Mouse (Mus musculus) granulocyte monocyte progenitor cell, adult 5-6 weeks (primary cell): ENCODE measurements around the gene Hivep3. TPM values are rescaled to one million over a fixed set of nuclear protein-coding genes. Genes with fewer than 3 reads are reported as not detected.

Experiments used
- ATAC-seq: replicated peaks from 2 replicates; pipeline ENCODE4 v1.8.0; 2016; ENCODE audit warnings: mild to moderate bottlenecking, moderate TSS enrichment, inconsistent platforms; ENCODE audit not compliant: poor library complexity, severe bottlenecking
- total RNA-seq, 2 experiments: library from RNA; stranded (forward) in 1 of 2; stranded (reverse) in 1 of 2; fragments of 200-712, 200-1000 nt in 1 of 2; fragments of >200 nt in 1 of 2; fragmentation: Nextera tagmentation in 1 of 2; gene quantifications; 2 replicates each; pipeline ENCODE4 v1.2.3; 2014 to 2017

Hivep3 gene
- total RNA-seq, 2 experiments from 2014 or later, result 4.4 to 11.9 TPM

DNA sequence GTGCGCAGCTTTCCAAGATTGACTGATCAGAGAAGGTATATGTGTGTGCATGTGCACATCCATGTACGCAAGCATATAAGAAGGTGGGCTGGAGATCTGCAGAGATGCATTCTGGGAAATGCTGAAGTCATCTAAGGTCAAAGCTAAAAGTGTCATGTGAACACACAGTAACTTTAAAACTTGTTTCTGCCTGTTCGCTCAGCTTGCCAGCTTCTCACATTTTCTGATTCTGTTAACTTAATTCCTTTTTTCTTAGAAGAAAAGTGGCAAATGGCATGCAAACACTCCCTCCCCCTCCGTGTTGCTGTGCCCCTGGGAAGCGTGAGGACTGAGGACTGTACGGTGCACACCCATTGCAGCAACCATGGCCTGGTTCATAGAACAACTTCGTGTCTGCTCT, 308.9 kb downstream of the Hivep3 start:
- no peak for ATAC-seq

- ATAC-seq, result no peak
These were observed 311.0 kb downstream of the Hivep3 start for GRCm38 (mm10) chr4:120044612-120045011.

DNA sequence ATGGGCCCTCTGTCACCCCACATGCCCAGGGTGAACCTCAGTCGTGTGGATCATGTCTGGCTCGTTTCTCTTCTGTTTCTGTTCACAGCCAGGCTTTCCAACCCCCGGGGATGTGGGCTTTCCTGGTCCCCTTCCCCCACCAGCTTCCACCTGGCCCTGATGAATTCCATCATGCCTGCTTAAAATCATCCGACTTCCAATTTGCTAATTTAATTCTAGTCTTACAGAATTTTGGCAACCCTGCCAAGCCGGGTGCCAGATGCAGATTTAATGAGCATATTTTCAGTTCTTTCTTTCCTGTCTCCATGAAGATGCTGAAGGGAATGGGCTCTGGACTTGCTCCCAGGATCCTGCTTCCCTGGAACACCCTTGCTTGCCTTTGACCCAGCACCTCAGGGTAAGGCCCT, 311.6 kb downstream of the Hivep3 start:
- no peak for ATAC-seq

- ATAC-seq, result no peak
These were observed 312.3 kb downstream of the Hivep3 start for GRCm38 (mm10) chr4:120045871-120046270.

- no peak for ATAC-seq
These were observed 313.5 kb downstream of the Hivep3 start for GRCm38 (mm10) chr4:120047060-120047459.

DNA sequence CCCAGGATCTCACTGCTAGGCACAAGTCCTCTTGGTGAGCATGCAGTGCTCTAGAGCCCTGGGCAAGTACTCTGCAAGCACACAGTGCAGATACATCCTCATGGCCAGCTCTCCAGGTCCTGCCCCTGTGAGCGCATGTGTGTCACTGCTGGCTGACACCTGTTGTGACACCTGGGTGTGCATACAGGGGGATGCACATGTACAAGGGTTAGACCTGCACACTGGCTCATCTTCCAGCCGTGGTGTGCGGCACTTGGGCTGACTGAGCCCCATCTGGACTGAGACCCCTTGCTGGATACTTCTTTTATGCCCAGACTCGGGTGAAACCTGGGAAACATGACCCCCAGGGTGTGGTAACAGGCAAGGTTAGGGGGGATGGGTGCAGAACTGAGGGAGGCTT, 314.7 kb downstream of the Hivep3 start:
- ATAC-seq, result no peak

GRCm38 (mm10) chr4:120049857-120050256, 316.3 kb downstream of the Hivep3 start:
- ATAC-seq, result no peak

DNA sequence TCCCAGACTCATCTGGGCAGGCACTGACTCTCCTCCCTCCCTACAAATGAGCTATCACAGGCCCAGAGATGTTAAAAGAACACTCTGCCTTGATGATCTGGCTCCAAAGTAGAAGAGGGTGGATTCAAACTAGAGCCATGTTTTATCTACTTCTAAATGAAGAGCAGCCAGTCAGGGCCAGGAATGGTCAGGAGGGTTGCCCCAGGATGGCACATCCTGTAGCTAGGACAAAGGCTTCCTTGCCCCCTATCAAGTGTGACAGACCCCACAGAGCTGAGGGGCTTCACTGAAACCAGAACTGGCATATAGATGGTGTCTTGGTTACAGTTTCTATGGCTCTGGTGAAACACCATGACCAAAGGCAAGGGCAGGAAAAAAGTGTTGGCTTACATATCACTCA, 318.9 kb downstream of the Hivep3 start:
- ATAC-seq, result no peak

- peak; percentile 67 for ATAC-seq
These were observed 319.7 kb downstream of the Hivep3 start for GRCm38 (mm10) chr4:120053026-120054005.

- peak; percentile 77 for ATAC-seq
These were observed 320.6 kb downstream of the Hivep3 start for GRCm38 (mm10) chr4:120054145-120054544.

- ATAC-seq, result no peak
These were observed 322.9 kb downstream of the Hivep3 start for GRCm38 (mm10) chr4:120056451-120056850.

GRCm38 (mm10) chr4:120057529-120057928, 323.9 kb downstream of the Hivep3 start:
- no peak for ATAC-seq

- ATAC-seq, result no peak
These were observed 324.6 kb downstream of the Hivep3 start for GRCm38 (mm10) chr4:120058157-120058556.

DNA sequence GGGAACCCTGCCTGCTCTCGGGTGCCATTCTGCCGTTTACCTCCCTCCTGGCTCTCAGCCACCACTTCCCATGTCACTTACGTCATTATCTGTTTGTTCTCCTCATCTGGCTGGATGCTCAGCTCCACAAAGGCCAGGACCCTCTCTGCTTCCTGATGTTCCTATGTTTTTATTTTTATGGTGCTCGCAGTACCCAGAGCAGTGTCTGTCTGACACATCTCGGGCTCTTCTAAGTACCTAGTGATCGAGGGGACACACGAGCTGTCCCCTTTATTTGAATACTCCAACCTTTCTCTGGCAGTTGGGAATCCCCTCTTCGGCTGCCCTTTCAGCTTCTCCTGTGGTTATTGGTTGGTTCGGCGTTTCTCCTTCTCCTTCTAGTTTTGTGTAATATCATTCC, 325.2 kb downstream of the Hivep3 start:
- no peak for ATAC-seq

- ATAC-seq, result peak; percentile 88
These were observed 328.1 kb downstream of the Hivep3 start for GRCm38 (mm10) chr4:120061727-120062126.

- no peak for ATAC-seq
These were observed 328.6 kb downstream of the Hivep3 start for GRCm38 (mm10) chr4:120062198-120062597.

- ATAC-seq, result no peak
These were observed 329.2 kb downstream of the Hivep3 start for GRCm38 (mm10) chr4:120062754-120063153.

DNA sequence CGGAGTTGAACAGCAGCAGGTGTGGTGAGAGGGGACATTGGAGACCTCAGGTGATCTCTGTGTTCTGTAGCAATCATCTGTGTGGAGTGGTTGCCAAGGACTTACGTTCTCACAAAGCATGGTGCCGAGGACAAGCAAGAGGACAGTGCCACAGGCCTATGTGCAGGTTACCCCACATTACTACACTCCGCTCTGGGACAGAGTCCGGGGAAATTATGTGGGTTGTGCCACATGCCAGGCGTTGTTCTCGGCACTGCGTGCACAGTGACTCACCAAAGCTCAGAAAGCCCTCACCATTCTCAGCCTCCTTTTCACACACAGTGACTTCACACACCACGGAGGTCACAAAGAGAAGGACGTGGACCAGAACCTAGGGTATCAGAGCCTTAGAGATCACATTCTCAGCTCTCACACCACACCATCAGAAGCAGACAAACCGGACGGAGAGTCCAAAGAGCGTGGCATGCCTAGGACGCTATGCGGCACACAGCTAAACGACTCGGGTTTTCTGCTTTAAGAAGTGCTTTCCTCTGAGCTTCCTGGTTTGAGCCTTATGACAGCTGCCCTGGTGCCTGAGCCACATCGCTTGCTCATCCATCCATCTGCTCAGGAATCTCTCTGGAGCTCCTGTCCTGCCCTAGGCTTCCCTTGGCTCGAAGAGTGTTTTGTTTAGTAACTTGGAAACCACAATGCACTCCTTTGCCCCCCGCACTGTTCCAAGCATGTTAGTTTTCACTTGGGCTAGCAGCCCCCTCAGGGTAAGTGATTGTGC, 330.0 kb downstream of the Hivep3 start:
- ATAC-seq, result no peak

DNA sequence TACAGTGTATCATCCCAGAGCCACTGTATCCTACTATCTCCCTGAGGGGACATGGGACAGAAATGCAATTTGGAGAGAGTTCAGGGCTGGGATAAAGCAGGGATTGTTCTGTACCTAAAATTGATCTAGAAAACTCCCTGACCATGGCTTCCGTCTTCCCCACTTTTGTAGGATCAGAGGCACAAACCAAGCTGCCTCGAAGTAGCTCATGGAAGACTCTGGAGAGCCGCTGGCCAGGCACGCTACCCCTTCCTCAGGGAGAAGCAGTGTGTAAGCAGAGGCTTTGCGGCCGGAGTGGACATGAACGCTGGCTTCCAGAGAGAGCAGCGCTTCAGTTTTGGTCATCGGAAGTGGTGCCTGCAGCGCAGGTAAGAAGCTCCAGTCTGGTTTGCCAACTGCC, 331.1 kb downstream of the Hivep3 start, which contains the start of gene AL607142.1:
Gene AL607142.1 (plus strand): TSS at position 301 of the 400 bp plus-strand sequence.
- no peak for ATAC-seq

DNA sequence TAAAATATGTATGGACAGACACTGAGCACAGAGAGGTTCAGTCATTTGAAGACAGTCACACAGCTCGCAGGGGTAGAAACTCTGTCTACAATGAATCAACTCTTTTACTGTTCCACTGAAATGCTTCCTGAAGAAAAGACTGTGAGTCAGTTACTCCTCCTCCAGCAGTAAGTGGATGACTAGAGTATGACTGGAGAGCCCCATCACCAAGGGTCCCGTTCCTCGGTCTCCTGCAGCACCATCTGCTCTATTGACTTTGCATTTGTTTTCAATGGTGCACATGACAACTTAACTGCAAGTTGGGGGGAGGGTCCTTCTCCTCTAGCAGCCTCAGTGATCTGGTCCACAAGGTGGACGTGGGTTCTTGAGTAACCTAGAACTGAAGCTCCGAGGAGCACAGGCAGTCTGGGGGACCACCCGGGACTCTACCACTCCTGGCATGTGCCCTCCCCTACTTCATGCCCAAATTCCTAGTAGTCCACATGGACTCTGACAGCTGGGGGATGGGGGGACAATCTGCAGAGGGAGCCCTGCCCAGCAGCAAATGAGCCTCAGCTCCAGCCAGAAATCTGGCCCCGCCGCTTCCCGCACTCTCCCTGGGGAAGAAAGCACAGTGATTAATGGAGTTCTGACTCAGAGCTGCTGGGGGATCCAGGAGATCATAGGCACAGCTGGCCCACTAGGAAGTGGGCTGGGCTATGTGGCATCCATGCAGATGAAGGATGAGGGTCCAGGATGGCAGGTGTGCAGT, 333.4 kb downstream of the Hivep3 start:
- ATAC-seq, result no peak
